8 mouse cellular contexts compared by ENCODE assay signal in the genomic region with DNA sequence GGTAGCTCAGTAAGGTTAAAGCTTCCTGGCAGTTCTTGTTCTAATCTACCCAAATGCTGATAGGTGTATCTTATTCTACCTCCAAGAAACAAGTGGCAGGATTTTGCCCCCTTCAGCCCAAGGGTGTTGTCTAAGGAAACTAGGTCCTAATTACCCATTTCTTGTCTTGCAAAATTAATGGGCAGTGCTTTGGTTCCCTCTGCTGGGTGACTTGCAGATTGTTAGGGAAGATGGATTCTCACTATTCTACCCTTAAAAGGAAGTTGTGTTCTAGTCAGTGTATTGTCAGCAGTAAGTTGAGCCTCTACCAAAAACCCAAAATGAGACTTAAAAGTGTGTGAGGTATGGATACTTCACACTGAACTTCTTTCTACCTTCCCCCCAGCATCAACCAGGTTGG. TPM values are rescaled to one million over a fixed set of nuclear protein-coding genes. Genes with fewer than 3 reads are reported as not detected.
DNase-seq lines count a peak whose midpoint lies in the region.

No protein-coding gene starts in this region.

- H3K36me3 ChIP-seq in midbrain, embryonic 10.5 days, result no peaks in the 10 kb centered on the region

- intact Hi-C loops in gastrocnemius, postnatal 36 days (cut with DNase I), result no loop called here

- no peaks in the 10 kb centered on the region for H3K9me3 ChIP-seq in midbrain, embryonic 10.5 days (replicated peaks)

- H3K27ac ChIP-seq in midbrain, embryonic 10.5 days (replicated peaks), result no peak overlapping the region

- H3K4me1 ChIP-seq in midbrain, embryonic 10.5 days, result no peaks in the 10 kb centered on the region

- H3K27me3 ChIP-seq in midbrain, embryonic 10.5 days (ENCODE audit: low read depth, poor library complexity, severe bottlenecking), result peaks cover 19% of the 10 kb centered on the region

- no peak overlapping the region for H3K4me3 ChIP-seq in midbrain, embryonic 10.5 days

- DNase-seq in gastrocnemius, postnatal 10 days, result peak; percentile 6
- DNase-seq in gastrocnemius, postnatal 36 days, result no peak
- DNase-seq in ovary, postnatal 14 days (ENCODE audit: low spot score), result peak; percentile 15
- no peak for DNase-seq in ovary, adult 18-20 months (ENCODE audit: low spot score)
- peak; percentile 64 for DNase-seq in adipocyte (ENCODE audit: low spot score)
- DNase-seq in induced T-regulatory cell, adult 2 months (ENCODE audit: low read depth), result peak; percentile 66
- peak; percentile 4 for DNase-seq in mesoderm, embryonic 11.5 days (ENCODE audit: low read depth, low spot score)
- no peak for DNase-seq in midbrain, embryonic 10.5 days (ENCODE audit: low spot score)

RNA-seq across cellular contexts. Expression of gene Rps6ka3, which starts 59.0 kb away (rescaled TPM):
- total RNA-seq in gastrocnemius, postnatal 10 days (2021), result 10 to 100 TPM; 90.4 to 92.1 TPM
- 10 to 100 TPM; 55.3 to 57.4 TPM for total RNA-seq in gastrocnemius, postnatal 36 days (2021)
- 4.8 and 5.4 TPM in 2 replicates for polyA plus RNA-seq in midbrain, embryonic 10.5 days (2016; fragmentation: Nextera tagmentation; extraction: Ambion mirVana)

Comparison
In these comparisons a context has a peak if more than half of its experiments do, and no peak if none do; other contexts are left out.
1. DNase-seq: peak in gastrocnemius, postnatal 10 days (single experiment), ovary, postnatal 14 days (single experiment), adipocyte (single experiment), induced T-regulatory cell, adult 2 months (single experiment) and mesoderm, embryonic 11.5 days (single experiment); none in gastrocnemius, postnatal 36 days (0 of 2), ovary, adult 18-20 months (single experiment) and midbrain, embryonic 10.5 days (single experiment).